Mouse (Mus musculus): ENCODE results near the gene Hapln2.

Hapln2 gene

DNA sequence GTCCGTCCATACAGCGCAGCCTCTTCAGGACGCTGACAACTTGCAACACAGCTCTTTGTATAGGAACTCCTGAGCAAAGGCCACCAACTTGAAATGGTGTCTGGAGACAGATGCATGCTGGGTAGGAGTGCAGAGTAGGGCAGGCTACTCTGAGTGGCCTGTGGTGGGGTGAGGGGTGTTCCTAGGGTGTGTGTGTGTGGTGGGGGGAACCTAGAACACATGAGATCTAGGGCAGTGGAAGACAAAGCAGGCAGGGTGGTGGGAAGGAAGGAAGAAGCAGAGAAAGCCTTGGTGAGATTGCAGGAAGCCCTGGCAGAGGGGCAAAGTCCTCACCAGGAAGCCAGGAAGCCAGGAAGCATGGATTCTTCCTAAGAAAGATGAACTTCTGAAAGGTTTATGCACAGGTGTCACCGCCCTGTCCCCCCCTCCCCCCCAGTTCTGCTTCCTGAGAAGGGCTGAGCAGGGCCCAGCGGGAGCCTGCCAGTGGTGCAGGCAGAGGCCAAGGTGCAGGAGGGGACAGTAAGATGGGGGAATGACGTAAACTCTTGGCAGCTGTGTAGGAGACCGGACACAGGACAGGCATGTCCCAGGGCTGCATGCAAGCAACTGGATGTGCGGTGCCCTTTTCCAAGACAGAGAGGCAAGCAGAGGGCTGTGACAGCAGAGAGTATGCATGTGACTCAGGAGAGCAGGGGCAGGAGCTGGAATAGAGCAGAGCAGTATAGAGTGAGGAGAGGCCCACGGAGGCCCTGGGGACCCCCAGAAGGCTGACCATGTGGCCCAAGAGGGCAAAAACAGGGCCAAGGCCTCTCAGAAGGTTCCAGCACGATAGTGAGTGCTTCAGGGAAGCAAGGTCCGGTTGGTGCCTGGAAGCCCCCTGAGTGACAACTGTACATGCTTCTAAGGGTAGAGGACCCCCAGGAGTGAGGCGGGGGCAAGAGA, 45.2 kb downstream of the Hapln2 start:
- no peak for DNase-seq (ENCODE audit: low spot score in 2 of 2)

DNA sequence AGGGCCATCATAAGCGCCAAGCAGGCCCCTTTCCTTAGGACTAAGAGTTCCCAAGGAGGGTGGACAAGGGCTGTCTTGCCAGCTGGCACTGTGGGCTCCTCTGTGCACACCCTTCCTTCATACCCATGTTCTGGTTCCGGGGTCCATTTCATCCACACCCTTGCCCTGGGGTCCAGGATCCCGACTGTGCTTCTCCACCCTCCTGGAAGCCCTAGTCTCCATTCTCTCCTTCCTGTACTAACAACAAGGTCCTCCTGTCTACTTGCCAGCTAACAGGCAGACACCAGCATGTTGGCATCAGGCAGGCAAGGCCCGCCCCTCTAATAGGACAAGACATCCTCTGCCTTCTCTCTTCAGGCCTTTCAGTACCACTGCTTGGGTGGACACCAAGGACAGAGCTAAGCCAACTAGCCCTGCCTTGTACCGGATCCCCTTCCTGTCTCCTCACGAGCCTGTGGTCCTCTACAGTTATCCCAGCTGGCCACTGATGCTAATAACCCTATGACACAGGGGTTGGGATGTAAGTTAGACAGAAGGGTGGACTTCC, 46.1 kb downstream of the Hapln2 start:
- no peak for DNase-seq (ENCODE audit: low spot score in 2 of 2)

DNA sequence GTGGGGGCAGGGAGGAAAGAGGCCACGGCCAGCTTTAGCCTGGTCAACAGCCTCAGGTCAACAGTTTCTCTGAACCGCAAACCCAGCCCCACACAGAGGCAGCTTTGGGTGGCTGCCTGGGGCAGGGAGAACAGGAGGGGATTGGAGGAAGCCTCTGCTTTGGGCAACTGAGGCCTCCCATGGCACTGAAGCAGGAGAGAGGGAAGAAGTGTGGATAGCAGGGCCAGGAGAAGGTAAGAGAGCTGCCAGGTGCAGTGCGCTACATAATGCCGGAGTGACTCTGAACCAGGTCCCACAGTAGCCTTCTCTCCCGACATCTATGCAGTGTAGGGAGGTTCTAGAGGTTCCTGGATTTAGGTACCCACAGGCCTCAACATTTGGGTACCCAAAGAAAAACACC, 46.7 kb downstream of the Hapln2 start:
- DNase-seq (ENCODE audit: low spot score in 2 of 2) = no peak

DNA sequence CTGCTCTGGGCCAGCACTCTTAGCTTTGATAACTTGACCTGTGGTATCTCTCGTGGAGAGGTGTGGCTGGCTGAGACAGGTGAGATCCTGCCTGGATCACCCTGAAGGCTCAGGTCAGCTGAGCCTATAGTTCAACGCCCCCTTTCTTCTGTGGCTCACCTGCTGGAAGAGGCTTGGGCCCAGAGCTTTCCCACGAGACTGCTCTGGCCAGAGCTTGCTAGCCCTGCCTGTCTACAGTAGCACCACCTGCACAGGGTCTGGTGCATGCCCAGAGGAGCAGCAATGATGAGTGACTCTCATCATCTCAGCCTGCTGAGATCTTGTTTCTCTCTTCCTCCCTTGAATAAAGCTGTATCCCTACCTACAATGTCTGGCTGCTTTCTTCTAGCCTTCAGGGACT, 47.3 kb downstream of the Hapln2 start:
- DNase-seq (ENCODE audit: low spot score in 2 of 2) = no peak

DNA sequence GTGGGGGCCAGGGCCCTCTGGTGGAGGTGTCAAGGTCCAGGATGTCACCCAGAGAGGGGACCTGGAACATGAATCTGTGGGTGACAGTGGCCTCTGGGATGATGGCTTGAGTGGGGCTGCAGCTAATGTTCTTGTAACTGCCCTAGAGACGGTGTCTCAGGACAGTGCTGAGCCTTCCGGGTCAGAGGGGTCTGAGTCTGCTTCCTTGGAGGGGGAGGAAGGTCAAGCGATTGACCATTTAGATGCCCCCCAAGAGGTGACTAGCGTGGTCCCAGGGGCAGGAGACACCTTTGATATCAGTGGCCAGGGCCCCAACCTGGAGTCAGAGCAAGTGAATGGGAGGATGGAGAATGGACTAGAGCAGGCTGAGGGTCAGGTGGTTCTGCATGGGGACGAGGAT, 47.9 kb downstream of the Hapln2 start:
- no peak for DNase-seq (ENCODE audit: low spot score in 2 of 2)

DNA sequence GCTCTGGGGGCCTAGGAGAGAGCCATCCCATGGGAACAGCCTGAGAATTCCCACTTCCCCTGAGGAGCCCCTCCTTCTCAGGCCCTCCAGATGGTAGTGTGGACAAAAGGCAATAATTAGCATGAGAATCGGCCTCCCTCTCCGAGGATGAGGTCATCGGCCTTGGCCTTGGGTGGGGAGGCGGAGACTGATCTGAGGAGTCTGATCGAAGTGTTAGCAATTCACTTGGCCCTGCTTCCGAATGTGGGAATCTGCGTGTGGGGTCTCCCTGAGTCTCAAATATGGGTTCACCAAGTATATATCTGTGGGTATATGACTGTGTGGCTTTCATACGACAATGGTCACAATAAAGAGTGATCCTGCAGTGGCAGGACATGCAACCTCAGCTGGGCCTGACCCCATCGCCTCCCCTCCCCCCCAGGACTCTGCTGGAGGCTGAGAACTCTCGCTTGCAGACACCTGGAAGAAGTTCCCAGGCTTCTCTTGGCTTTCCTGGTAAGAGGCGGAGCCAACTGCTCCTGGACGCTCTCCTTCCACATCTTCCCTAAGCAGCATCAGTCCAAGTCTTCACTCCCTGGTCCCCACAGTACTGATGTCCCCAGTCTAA, 52.9 kb downstream of the Hapln2 start:
- no peak for DNase-seq (ENCODE audit: low spot score in 2 of 2)

DNA sequence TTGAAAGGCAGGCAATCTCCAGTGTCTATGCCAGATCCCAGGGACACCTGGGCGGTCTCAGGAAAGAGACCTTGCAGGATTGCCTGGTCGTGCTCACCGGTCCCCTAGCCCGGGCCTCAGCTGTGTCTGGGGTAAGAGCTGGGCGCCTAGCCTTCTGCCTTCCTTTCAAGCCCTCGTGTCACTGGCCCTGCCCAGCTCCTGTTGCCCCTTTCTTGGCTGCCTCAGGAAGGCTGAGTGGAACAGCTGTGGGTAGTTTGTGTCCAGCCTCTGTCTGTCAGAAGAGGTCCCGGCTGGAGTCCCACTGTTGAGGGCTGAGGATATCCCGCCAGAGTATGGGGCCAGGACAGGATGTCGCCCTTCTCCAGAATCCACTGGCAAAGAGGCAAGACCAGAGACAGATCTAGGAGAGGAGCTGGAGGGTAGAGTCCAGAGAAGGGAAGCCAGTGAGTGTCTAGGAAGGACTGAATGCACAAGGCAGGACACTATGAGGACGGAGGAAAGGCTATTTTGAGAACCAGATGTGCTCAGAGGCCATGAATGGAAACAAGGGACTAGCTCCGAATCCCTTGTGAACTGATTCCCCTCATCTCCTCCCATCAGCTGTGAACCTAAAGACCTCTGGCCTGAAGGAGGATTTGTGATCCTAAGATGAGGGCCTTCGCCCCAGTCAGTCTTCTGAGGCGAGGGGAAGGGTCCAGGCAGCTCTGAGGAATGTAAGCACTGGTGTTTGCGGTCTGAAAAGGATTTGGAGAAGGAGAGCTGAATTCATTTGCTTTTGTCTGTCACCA, 53.6 kb downstream of the Hapln2 start:
- no peak for DNase-seq (ENCODE audit: low spot score in 2 of 2)

DNA sequence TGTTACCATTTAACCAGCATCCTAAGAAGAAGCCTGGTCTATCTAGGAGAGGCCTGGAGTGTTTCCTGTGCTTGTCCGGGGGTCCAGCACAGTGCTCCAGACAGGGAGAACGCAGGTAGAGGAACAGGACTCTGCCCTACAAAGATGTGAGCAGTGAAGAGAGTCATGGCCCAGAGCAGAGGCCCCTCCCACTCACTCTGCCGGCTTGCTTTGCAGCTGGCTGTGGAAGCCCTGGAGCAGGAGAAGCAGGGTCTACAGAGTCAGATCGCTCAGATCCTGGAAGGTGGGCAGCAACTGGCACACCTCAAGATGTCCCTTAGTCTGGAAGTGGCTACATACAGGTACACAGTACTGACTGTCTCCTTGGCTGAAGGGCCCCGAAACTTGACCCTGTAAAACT, 54.6 kb downstream of the Hapln2 start:
- DNase-seq (ENCODE audit: low spot score in 2 of 2) = no peak

DNA sequence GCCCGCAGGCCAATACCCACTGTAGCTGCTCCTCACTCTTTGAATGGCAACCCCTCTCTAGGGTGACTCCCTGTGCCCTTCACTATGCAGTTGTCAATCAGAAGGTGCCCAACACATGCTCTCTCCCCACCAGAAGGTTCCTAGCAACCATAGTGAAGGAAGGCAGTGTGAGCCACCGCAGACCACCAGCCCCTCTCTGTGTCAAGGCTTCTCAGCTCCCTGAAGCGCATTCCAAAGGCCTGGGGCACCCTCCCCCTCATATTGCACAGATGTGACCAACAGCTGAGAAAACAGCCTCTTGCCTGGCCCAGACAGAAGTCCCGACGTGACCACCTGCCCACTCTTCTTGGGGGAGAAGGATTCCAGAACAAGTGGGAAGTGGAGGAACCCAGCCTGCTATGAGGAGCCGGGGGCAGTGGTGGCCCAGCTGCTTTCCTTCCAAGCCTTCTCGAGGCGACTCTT, 55.1 kb downstream of the Hapln2 start:
- DNase-seq (ENCODE audit: low spot score in 2 of 2) = no peak
